Mouse (Mus musculus): ENCODE results near the gene Dner. TPM values are rescaled to one million over a fixed set of nuclear protein-coding genes. Genes with fewer than 3 reads are reported as not detected.
A peak's percentile ranks its signal among the peaks of the same experiment; 100 is the strongest.

Dner gene
- polyA plus RNA-seq, 1 experiment from 2014 or later, result 0.89 TPM

DNA sequence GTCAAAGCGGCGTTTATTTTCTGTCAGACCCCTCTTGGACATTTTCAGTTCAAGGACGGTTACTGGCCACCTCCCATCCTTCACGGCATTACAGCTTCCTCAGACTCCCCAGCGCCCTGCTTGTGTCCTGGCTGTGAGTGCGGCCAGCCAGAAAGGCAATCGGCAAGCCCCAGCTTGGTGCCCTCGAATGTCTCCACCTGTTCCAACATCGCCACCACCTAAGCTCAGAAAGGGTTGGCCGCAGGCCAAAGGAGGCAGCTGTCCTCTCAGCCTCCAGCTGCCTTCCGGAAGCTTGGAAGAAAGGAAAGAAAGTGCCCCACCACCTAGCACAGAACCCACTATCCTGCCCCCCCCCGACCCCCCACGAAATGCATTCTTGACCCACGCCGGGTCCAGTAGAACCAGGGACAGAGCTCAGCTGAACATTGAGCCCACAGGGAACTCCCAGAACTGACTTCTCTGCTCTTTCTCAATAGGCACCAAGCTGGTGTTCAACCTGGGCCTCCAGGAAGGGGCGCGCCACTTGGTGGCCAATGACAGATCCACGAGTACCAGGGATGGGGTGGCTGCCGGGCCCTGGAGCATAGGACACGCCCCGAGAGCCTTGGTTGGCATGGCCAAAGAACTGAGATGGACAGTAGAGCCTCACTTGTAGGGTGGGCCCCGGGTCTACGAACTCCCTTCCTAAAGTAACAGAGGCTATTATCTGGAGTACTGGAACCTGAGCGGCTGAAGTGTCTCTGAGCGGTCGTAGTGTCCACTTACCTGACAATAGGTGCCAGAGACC lies 1.1 kb downstream of the Dner start:
- H3K9me3 ChIP-seq (ENCODE audit: low read depth, low read length), result no peaks in the 10 kb centered on the region
- 0 out of 2 replicates have a peak, but pooled peaks cover 3% of the 10 kb centered on the region for H3K4me1 ChIP-seq (ENCODE audit: insufficient read depth)
- H3K27me3 ChIP-seq (ENCODE audit: insufficient read depth, low read length), result peaks cover 25% of the 10 kb centered on the region
- peak overlapping the region; percentile 81 for H3K4me2 ChIP-seq
- no peak for TF ChIP-seq CTCF (IDR thresholded peaks at IDR 0.05; ENCODE audit: low read depth)
- H3K27ac ChIP-seq (ENCODE audit: low read depth), result no peak overlapping the region
- peak overlapping the region; percentile 41 for H3K4me3 ChIP-seq (ENCODE audit: low read depth, low read length)
- DNase-seq, result peak; percentile 23
- H3K36me3 ChIP-seq (ENCODE audit: insufficient read depth), result no peaks in the 10 kb centered on the region
- ATAC-seq (ENCODE audit: insufficient read depth), result no peak
- H3K9ac ChIP-seq, result no peak overlapping the region
- WGBS, result 12% methylated on average over 26 of the region's 26 CpGs

DNA sequence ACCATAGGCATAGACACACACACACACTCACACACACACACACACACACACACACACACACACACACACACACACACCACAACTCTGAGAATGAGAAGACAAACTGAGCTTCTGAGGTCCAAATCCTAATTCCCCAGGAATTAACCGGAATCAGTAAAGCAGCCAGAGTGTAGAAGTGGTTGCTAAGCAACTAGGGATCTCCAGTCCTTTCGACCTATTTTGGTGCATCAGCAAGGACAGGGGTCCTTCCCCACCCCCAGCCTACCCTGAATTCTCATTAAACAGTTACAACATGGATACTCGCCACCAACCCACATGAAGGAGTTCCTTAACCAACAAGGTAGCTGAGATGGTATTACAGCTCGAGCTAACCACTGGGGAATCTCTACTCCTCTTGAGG lies 18.1 kb downstream of the Dner start:
- WGBS, result 62% methylated on average over 4 of the region's 4 CpGs
- Histone ChIP-seq H3K4me1 (ENCODE audit: insufficient read depth) (no peaks in the 10 kb centered on the region), H3K36me3 (ENCODE audit: insufficient read depth) (no peaks in the 10 kb centered on the region), H3K4me3 (ENCODE audit: low read depth, low read length) (no peak overlapping the region), H3K9me3 (ENCODE audit: low read depth, low read length) (no peaks in the 10 kb centered on the region), H3K27ac (ENCODE audit: low read depth) (no peak overlapping the region), H3K9ac (no peak overlapping the region), H3K4me2 (no peak overlapping the region), H3K27me3 (ENCODE audit: insufficient read depth, low read length) (no peaks in the 10 kb centered on the region)
- ATAC-seq (ENCODE audit: insufficient read depth) (no peak), DNase-seq (no peak)
- TF ChIP-seq CTCF (IDR thresholded peaks at IDR 0.05; ENCODE audit: low read depth), result no peak

DNA sequence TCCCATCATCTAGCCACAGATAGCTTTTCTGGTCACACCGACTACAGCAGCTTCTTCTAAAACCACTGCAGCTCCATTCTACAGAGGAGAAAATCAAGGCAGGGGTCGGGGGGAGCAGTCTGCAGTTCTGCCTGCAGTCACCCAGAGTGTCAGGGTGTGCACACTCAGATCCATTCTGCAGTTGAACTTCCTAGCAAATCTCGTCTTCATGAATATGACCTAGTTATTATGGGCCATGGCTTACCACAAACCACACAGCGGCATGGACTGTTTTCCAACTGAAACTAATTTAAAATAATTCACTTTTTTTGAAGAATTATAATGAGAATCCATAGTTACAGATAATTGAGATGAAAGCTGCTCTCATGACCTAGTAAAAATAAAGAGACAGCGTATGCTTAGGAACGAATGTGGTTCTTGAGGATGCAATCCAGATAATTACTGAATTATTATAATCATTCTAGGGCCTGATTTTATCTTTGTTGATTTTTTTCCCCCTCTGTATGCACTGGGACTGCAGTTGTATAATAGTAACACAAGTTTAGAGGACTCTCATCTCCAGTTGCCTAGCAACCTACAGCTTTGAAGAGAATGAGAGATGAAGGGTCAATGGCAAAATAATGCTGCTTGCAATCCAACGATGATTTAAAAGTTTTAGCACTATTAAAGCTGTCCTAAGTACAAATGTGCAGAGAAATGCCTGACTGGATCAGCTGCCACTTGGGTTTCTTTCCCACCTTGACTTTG lies 27.7 kb downstream of the Dner start:
- 66% methylated on average over 7 of the region's 7 CpGs for WGBS

DNA sequence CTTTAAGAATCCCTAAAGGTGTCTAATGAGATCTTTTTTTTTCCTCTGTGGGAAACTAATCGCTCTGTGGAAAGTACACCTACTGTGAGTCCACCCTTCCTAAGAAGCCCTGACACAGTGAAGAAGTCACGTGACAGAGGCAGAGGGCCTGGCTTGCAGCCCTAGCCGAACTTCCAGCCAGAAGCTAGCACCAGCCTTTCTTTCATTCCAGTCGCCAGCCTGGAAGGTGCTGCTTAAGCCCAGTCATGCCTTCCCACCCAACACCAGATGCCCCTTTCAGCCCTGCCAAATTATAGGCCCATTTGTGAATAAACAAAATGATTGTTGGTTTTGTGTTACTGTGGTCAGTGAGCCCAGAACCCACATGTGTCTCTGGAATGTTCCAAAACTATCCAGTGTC lies 28.4 kb downstream of the Dner start:
- Histone ChIP-seq H3K4me3 (ENCODE audit: low read depth, low read length) (no peak overlapping the region), H3K27ac (ENCODE audit: low read depth) (no peak overlapping the region), H3K36me3 (ENCODE audit: insufficient read depth) (no peaks in the 10 kb centered on the region), H3K4me1 (ENCODE audit: insufficient read depth) (no peaks in the 10 kb centered on the region), H3K27me3 (ENCODE audit: insufficient read depth, low read length) (no peaks in the 10 kb centered on the region), H3K9ac (no peak overlapping the region), H3K4me2 (no peak overlapping the region), H3K9me3 (ENCODE audit: low read depth, low read length) (no peaks in the 10 kb centered on the region)
- TF ChIP-seq CTCF (IDR thresholded peaks at IDR 0.05; ENCODE audit: low read depth), result no peak
- DNase-seq (no peak), ATAC-seq (ENCODE audit: insufficient read depth) (no peak)
- 79% methylated on average over 4 of the region's 4 CpGs for WGBS

More for the DNA sequence above, 27.7 kb downstream of the Dner start:
- Histone ChIP-seq H3K27me3 (ENCODE audit: insufficient read depth, low read length) (no peaks in the 10 kb centered on the region), H3K27ac (ENCODE audit: low read depth) (no peak overlapping the region), H3K9me3 (ENCODE audit: low read depth, low read length) (no peaks in the 10 kb centered on the region), H3K4me1 (ENCODE audit: insufficient read depth) (no peaks in the 10 kb centered on the region), H3K36me3 (ENCODE audit: insufficient read depth) (no peaks in the 10 kb centered on the region), H3K4me2 (no peak overlapping the region), H3K9ac (no peak overlapping the region), H3K4me3 (ENCODE audit: low read depth, low read length) (no peak overlapping the region)
- DNase-seq (no peak), ATAC-seq (ENCODE audit: insufficient read depth) (no peak)
- no peak for TF ChIP-seq CTCF (IDR thresholded peaks at IDR 0.05; ENCODE audit: low read depth)

DNA sequence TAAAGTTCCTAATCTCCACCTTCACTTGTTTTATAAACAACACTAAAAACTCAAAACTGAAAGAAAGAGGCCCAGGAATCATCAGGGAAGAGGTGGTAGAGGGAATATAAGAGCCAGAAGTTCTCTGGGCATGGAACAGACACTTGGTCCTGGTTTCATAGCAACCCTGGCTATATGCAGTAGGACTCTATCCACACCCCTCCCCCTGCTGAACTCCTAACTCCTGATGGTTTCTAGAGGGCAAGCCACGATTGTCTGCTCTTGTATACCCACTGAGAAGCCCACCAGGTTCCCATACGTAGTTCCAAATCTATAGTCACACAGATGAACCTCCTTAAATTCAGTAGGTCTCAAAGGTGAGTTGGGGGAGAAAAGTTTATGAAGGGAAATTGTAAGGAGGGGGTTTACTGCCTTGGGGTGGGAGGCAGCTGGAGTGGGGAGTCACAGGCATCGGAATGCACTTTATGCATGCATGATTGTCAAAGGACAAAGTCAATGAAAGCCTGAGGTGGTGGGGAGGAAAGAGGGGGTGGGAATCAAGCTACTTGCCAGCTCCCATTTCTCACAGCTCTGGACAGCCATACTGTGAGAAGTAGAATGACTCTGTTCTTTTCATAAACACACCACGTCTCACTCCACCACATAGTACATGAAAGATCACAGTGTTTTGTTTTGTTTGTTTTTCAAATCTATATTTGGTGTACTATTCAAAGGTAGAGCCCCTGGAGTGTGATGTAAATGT lies 31.5 kb downstream of the Dner start:
- Histone ChIP-seq H3K4me2 (no peak overlapping the region), H3K9ac (no peak overlapping the region), H3K27me3 (ENCODE audit: insufficient read depth, low read length) (no peaks in the 10 kb centered on the region), H3K36me3 (ENCODE audit: insufficient read depth) (no peaks in the 10 kb centered on the region), H3K4me3 (ENCODE audit: low read depth, low read length) (no peak overlapping the region), H3K9me3 (ENCODE audit: low read depth, low read length) (no peaks in the 10 kb centered on the region), H3K27ac (ENCODE audit: low read depth) (no peak overlapping the region), H3K4me1 (ENCODE audit: insufficient read depth) (no peaks in the 10 kb centered on the region)
- DNase-seq, result no peak
- ATAC-seq (ENCODE audit: insufficient read depth), result no peak
- WGBS, result 54% methylated on average over 4 of the region's 4 CpGs
- TF ChIP-seq CTCF (IDR thresholded peaks at IDR 0.05; ENCODE audit: low read depth), result no peak

DNA sequence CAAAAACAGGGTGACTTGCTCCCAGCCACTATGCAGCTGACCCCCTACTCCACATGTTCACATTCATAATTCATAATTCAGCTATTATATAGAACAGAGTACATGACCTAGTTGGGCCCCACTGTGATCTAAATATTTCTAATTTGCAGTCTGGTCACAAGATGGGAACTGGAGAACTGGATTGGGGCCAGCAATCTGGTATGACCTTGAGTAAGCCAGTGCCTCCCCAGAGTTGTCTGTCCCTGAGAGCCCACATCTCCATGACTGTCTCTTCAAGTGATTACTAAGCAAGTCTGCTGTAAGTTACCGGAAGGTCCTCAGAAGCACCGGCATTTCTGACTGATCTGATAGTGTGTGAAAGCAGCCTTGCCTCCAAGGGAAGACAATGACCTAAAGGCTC lies 49.2 kb downstream of the Dner start:
- H3K27me3 ChIP-seq (ENCODE audit: insufficient read depth, low read length), result no peaks in the 10 kb centered on the region
- no peaks in the 10 kb centered on the region for H3K36me3 ChIP-seq (ENCODE audit: insufficient read depth)
- TF ChIP-seq CTCF (IDR thresholded peaks at IDR 0.05; ENCODE audit: low read depth), result no peak
- no peak overlapping the region for H3K9ac ChIP-seq
- H3K4me2 ChIP-seq, result no peak overlapping the region
- H3K4me1 ChIP-seq (ENCODE audit: insufficient read depth), result no peaks in the 10 kb centered on the region
- no peaks in the 10 kb centered on the region for H3K9me3 ChIP-seq (ENCODE audit: low read depth, low read length)
- DNase-seq (no peak), ATAC-seq (ENCODE audit: insufficient read depth) (no peak)
- H3K27ac ChIP-seq (ENCODE audit: low read depth), result no peak overlapping the region
- 71% methylated on average over 2 of the region's 2 CpGs for WGBS
- no peak overlapping the region for H3K4me3 ChIP-seq (ENCODE audit: low read depth, low read length)

DNA sequence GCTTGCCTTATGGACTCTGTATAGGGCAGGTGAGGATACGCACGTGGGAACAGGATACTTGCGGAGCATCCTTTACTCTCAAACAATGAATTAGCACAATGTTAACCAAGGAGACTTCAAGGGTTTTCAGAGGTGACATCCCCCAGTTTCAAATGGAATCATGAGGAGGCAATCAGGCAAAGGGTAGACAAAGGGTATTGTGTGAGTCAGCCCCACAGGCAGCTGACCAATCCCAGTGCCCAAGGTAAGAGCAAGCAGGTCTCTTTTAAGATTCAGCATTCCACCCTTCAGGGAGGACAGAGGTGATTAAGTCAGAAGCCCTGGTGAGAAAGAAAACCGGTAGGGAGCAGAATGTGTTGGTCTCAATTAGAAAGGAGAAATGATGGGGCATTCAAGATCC lies 55.6 kb downstream of the Dner start:
- WGBS, result 63% methylated on average over 4 of the region's 4 CpGs

More for the DNA sequence above, 55.6 kb downstream of the Dner start:
- ATAC-seq (ENCODE audit: insufficient read depth), result no peak
- no peaks in the 10 kb centered on the region for H3K27me3 ChIP-seq (ENCODE audit: insufficient read depth, low read length)
- no peak overlapping the region for H3K9ac ChIP-seq
- H3K4me1 ChIP-seq (ENCODE audit: insufficient read depth), result no peaks in the 10 kb centered on the region
- H3K27ac ChIP-seq (ENCODE audit: low read depth), result no peak overlapping the region
- no peaks in the 10 kb centered on the region for H3K36me3 ChIP-seq (ENCODE audit: insufficient read depth)
- H3K4me2 ChIP-seq, result no peak overlapping the region
- H3K9me3 ChIP-seq (ENCODE audit: low read depth, low read length), result no peaks in the 10 kb centered on the region
- H3K4me3 ChIP-seq (ENCODE audit: low read depth, low read length), result no peak overlapping the region
- DNase-seq, result no peak
- TF ChIP-seq CTCF (IDR thresholded peaks at IDR 0.05; ENCODE audit: low read depth), result no peak

Measured in lung, embryonic 14.5 days (tissue).